Mouse (Mus musculus): ENCODE results near the gene Arnt2.

Arnt2 gene

GRCm38 (mm10) chr7:84348145-84348911 is 61.6 kb downstream of the Arnt2 start:
- no peak for DNase-seq (ENCODE audit: low read depth, low spot score)

GRCm38 (mm10) chr7:84343160-84343559 is 66.8 kb downstream of the Arnt2 start:
- no peak for DNase-seq (ENCODE audit: low read depth, low spot score)

- DNase-seq (ENCODE audit: low read depth, low spot score): no peak
These were observed 69.0 kb downstream of the Arnt2 start for GRCm38 (mm10) chr7:84341001-84341400.

- no peak for DNase-seq (ENCODE audit: low read depth, low spot score)
These were observed 70.8 kb downstream of the Arnt2 start for GRCm38 (mm10) chr7:84339186-84339585.

- no peak for DNase-seq (ENCODE audit: low read depth, low spot score)
These were observed 72.2 kb downstream of the Arnt2 start for GRCm38 (mm10) chr7:84337768-84338167.

GRCm38 (mm10) chr7:84336907-84337306 is 73.1 kb downstream of the Arnt2 start:
- no peak for DNase-seq (ENCODE audit: low read depth, low spot score)

- DNase-seq (ENCODE audit: low read depth, low spot score): no peak
These were observed 73.4 kb downstream of the Arnt2 start for GRCm38 (mm10) chr7:84336580-84336886.

- no peak for DNase-seq (ENCODE audit: low read depth, low spot score)
These were observed 74.0 kb downstream of the Arnt2 start for GRCm38 (mm10) chr7:84335766-84336579.

GRCm38 (mm10) chr7:84333996-84334395 is 76.0 kb downstream of the Arnt2 start:
- no peak for DNase-seq (ENCODE audit: low read depth, low spot score)

- no peak for DNase-seq (ENCODE audit: low read depth, low spot score)
These were observed 77.4 kb downstream of the Arnt2 start for GRCm38 (mm10) chr7:84332295-84333168.

GRCm38 (mm10) chr7:84329174-84329583 is 80.8 kb downstream of the Arnt2 start:
- no peak for DNase-seq (ENCODE audit: low read depth, low spot score)

GRCm38 (mm10) chr7:84328770-84329169 is 81.2 kb downstream of the Arnt2 start:
- peak; percentile 47 for DNase-seq (ENCODE audit: low read depth, low spot score)

GRCm38 (mm10) chr7:84325570-84326328 is 84.2 kb downstream of the Arnt2 start:
- no peak for DNase-seq (ENCODE audit: low read depth, low spot score)

- DNase-seq (ENCODE audit: low read depth, low spot score): no peak
These were observed 88.4 kb downstream of the Arnt2 start for GRCm38 (mm10) chr7:84321542-84321941.

GRCm38 (mm10) chr7:84315353-84316003 is 94.5 kb downstream of the Arnt2 start:
- no peak for DNase-seq (ENCODE audit: low read depth, low spot score)

- DNase-seq (ENCODE audit: low read depth, low spot score): no peak
These were observed 95.2 kb downstream of the Arnt2 start for GRCm38 (mm10) chr7:84314742-84315141.

GRCm38 (mm10) chr7:84311624-84312023 is 98.4 kb downstream of the Arnt2 start:
- no peak for DNase-seq (ENCODE audit: low read depth, low spot score)

- DNase-seq (ENCODE audit: low read depth, low spot score): no peak
These were observed 99.1 kb downstream of the Arnt2 start for GRCm38 (mm10) chr7:84310909-84311311.

GRCm38 (mm10) chr7:84307329-84307925 is 102.5 kb downstream of the Arnt2 start:
- no peak for DNase-seq (ENCODE audit: low read depth, low spot score)

- DNase-seq (ENCODE audit: low read depth, low spot score): no peak
These were observed 109.7 kb downstream of the Arnt2 start for GRCm38 (mm10) chr7:84300261-84300660.

Measured in brain, embryonic 18.5 days (tissue).